Mouse (Mus musculus) macrophage (primary cell): ENCODE results near the gene Tubb4a. TPM values are rescaled to one million over a fixed set of nuclear protein-coding genes. Genes with fewer than 3 reads are reported as not detected.
"Not testable (repeated sequence)": the region's sequence is repeated elsewhere in the genome, so short reads cannot be mapped to it uniquely, and the experiment has no call there.

Source experiments
- H3K27ac ChIP-seq: fragments of 350-480 bp; formaldehyde crosslinking; 2 replicates; pipeline ENCODE4 v1.9.0; 2021
- H3K36me3 ChIP-seq: fragments of 350-480 bp; formaldehyde crosslinking; 2 replicates; pipeline ENCODE4 v1.9.0; 2021; ENCODE audit errors: inconsistent target
- H3K4me3 ChIP-seq: fragments of 350-480 bp; formaldehyde crosslinking; 2 replicates; pipeline ENCODE4 v1.9.0; 2021; ENCODE audit errors: inconsistent target
- H3K79me2 ChIP-seq: fragments of 350-480 bp; formaldehyde crosslinking; 2 replicates; pipeline ENCODE4 v1.9.0; 2021; ENCODE audit errors: inconsistent target
- WGBS: methylation state at CpG from one replicate; pipeline ENCODE4 v1.1.7; 2026; ENCODE audit warnings: inconsistent platforms; ENCODE audit not compliant: missing documents; 5-methylcytosine and 5-hydroxymethylcytosine counted together
- polyA plus RNA-seq: library from polyadenylated mRNA; stranded (reverse); fragments of 250-400 nt; gene quantifications from 3 replicates; pipeline ENCODE4 v1.2.4, GENCODE M21; 2018; ENCODE audit warnings: inconsistent platforms

The Tubb4a gene
- polyA plus RNA-seq, 1 experiment from 2014 or later, result 0.27 TPM

DNA sequence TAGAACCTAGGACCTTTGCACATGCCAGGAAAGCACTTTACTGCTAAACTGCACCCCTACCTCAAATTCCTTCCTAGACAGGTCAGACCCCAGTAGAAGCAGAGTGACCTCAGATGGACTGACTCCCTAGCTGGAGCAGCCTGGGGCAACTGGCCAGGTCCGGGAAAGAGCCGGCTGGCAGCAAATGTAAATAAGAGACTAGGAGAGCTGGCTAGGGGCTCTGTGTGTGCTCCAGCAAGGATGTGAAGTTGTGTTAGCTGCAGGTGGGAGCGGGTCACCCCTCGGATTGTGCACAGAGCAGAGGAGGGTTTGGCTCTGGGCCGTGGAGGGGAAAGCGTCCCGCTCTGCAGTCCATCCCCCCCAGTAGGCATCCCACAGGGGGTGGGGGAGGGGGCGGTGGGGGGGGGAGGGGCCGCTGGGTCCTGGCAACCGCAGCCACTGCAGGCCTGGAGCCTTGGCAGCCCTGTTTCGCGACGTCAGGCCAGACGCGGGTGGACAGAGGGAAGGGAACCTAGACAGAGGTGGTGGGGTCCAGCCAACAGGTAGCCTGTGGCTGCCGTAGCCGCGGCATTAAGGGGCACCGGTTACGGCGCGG lies 28.6 kb downstream of the Tubb4a start, which contains the start of gene Crb3:
Gene Crb3, plus strand, starts transcription at position 215 of the 595 bp plus-strand sequence.
- no peak within 1 kb of the TSS for H3K27ac ChIP-seq

GRCm38 (mm10) chr17:57056246-57056645 lies 31.3 kb downstream of the Tubb4a start:
- Histone ChIP-seq H3K36me3 (no peaks in the 10 kb centered on the region), H3K4me3 (no peak overlapping the region), H3K27ac (no peak overlapping the region), H3K79me2 (no peaks in the 10 kb centered on the region)
- WGBS, result 98% methylated on average over 3 of the region's 3 CpGs

More for the DNA sequence above, 28.6 kb downstream of the Tubb4a start, which contains the start of gene Crb3:
- no peaks in the 10 kb centered on the region for H3K79me2 ChIP-seq
- H3K4me3 ChIP-seq, result peak within 1 kb of the TSS; percentile 38
- WGBS, result 17% methylated on average over 18 of the region's 22 CpGs
- no peaks in the 10 kb centered on the region for H3K36me3 ChIP-seq

DNA sequence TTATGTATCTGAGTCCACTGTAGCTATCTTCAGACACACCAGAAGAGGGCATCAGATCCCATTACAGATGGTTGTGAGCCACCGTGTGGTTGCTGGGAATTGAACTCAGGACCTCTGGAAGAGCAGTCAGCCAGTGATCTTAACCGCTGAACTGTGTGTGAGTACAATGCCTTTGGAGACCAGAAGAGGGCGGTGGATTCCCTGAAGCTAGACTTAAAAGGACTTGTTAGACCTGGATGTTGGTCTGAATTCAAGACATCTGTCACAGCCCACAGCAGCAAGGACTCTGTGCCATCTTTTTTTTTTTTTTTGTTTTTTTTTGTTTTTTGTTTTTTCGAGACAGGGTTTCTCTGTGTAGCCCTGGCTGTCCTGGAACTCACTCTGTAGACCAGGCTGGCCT lies 35.9 kb downstream of the Tubb4a start:
- not testable (repeated sequence) for H3K27ac ChIP-seq, H3K36me3 ChIP-seq, H3K4me3 ChIP-seq, H3K79me2 ChIP-seq
- WGBS, result 95% methylated on average over 3 of the region's 4 CpGs

GRCm38 (mm10) chr17:57048816-57049215 lies 38.8 kb downstream of the Tubb4a start:
- no peaks in the 10 kb centered on the region for H3K36me3 ChIP-seq
- WGBS, result 58% methylated on average over 3 of the region's 3 CpGs
- no peak overlapping the region for H3K4me3 ChIP-seq
- H3K79me2 ChIP-seq, result no peaks in the 10 kb centered on the region
- H3K27ac ChIP-seq, result no peak overlapping the region

DNA sequence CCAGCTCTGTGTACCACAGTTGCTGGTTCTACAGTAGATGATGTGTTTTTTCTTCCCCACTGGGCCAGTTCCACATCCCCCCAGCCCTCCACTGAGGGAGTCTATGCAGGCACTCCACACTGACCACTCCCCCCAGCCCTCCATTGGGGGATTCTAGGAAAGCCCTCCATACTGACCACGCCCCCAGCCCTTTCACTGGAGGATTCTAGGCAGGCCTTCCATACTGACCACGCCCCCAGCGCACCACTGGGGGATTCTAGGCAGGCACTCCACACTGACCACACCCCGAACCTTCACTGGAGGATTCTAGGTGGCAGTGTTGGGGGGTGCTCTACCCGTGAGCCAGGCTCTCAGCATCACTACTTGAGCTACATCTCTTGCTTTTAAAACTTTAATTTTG lies 40.2 kb downstream of the Tubb4a start:
- no peak overlapping the region for H3K4me3 ChIP-seq
- no peaks in the 10 kb centered on the region for H3K36me3 ChIP-seq
- 88% methylated on average over 5 of the region's 5 CpGs for WGBS
- no peaks in the 10 kb centered on the region for H3K79me2 ChIP-seq
- H3K27ac ChIP-seq, result no peak overlapping the region

DNA sequence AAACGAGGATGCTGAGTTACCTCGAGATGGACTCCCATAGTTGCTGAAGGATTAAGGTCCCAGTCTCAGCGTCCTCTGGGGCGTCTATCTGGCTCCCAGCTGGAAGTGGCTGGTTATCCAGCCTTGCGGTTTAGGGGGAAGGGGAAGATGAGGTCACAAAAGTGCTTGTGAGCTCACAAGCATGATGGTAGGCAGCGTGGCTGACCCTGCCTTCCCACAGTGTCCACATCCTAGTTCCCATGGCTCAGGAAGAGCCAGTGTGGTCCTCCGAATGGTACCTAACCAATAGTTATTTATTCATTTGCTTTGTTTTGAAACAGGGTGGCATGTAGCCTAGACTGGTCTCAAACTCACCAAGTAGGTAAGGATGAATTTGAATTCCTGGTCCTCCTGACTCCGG lies 46.0 kb downstream of the Tubb4a start, which contains the start of gene Slc25a41:
Gene Slc25a41, minus strand, starts transcription at position 101 of the 400 bp plus-strand sequence.
- Histone ChIP-seq H3K27ac (no peak within 1 kb of the TSS), H3K79me2 (no peaks in the 10 kb centered on the region), H3K36me3 (no peaks in the 10 kb centered on the region), H3K4me3 (no peak within 1 kb of the TSS)
- 82% methylated on average over 7 of the region's 8 CpGs for WGBS

DNA sequence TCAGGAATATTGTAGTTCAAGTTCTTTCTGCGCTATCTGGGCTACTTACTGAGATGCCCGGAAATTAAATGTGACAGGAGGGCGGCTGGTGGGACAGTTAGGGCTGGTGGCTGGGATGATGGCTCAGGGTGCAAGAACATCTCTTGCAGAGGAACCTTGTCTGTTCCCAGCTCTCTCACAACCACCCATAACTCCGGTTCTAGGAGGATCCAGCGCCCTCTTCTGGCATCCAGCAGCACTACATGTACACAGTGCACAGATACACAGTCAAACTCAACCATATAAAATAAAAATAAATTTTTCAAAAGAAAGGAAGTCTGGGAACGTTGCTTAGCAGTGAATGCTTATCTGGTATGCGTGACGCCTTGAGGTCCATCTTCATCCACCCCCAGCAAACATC lies 48.6 kb downstream of the Tubb4a start:
- 56% methylated on average over 8 of the region's 8 CpGs for WGBS
- no peak overlapping the region for H3K4me3 ChIP-seq
- no peaks in the 10 kb centered on the region for H3K36me3 ChIP-seq
- H3K27ac ChIP-seq, result no peak overlapping the region
- no peaks in the 10 kb centered on the region for H3K79me2 ChIP-seq

- Histone ChIP-seq H3K27ac (peak overlapping the region; percentile 85), H3K36me3 (peaks cover 4% of the 10 kb centered on the region; the same call in 1 of the 2 replicates), H3K79me2 (peaks cover 30% of the 10 kb centered on the region), H3K4me3 (no peak overlapping the region)
- 98% methylated on average over 4 of the region's 4 CpGs for WGBS
These were observed 54.7 kb downstream of the Tubb4a start for GRCm38 (mm10) chr17:57032854-57033253.

- Histone ChIP-seq H3K79me2 (peaks cover 40% of the 10 kb centered on the region), H3K4me3 (peak overlapping the region; percentile 36), H3K36me3 (peaks cover 13% of the 10 kb centered on the region; the same call in 1 of the 2 replicates), H3K27ac (peak overlapping the region; percentile 85)
- under 1% methylated on average over 38 of the region's 38 CpGs for WGBS
These were observed 55.7 kb downstream of the Tubb4a start for GRCm38 (mm10) chr17:57031661-57032420.

GRCm38 (mm10) chr17:57030931-57031660 lies 56.5 kb downstream of the Tubb4a start, which contains the start of gene Khsrp:
Gene Khsrp (minus strand): TSS chr17:57031522.
- 1% methylated on average over 50 of the region's 99 CpGs for WGBS
- H3K36me3 ChIP-seq, result peaks cover 21% of the 10 kb centered on the region; the same call in 1 of the 2 replicates
- H3K79me2 ChIP-seq, result peaks cover 46% of the 10 kb centered on the region
- peak within 1 kb of the TSS; percentile 72 for H3K4me3 ChIP-seq
- H3K27ac ChIP-seq, result peak within 1 kb of the TSS; percentile 85

Other genes with a start within 250 kb of the Tubb4a start
- not detected in 3 replicates for gene Acsbg2, start 213.3 kb downstream of the Tubb4a start, polyA plus RNA-seq
- 0.07 TPM in 1 of 3 replicates, not detected in the others for gene 1700061G19Rik, start 212.3 kb downstream of the Tubb4a start, polyA plus RNA-seq
- gene Mllt1, start 152.4 kb downstream of the Tubb4a start, polyA plus RNA-seq, result 12.6 to 16.0 TPM (median 13.0 TPM) in 3 replicates
- gene Acer1, start 105.7 kb downstream of the Tubb4a start, polyA plus RNA-seq, result not detected in 3 replicates
- 20.0 to 37.4 TPM (median 21.4 TPM) in 3 replicates for gene Clpp, start 97.5 kb downstream of the Tubb4a start, polyA plus RNA-seq
- 3.6 to 20.7 TPM (median 11.8 TPM) in 3 replicates for gene Alkbh7, start 90.4 kb downstream of the Tubb4a start, polyA plus RNA-seq
- not detected in 3 replicates for gene Pspn, start 87.8 kb downstream of the Tubb4a start, polyA plus RNA-seq
- 63.3 to 154 TPM (median 75.9 TPM) in 3 replicates for gene Gtf2f1, start 76.5 kb downstream of the Tubb4a start, polyA plus RNA-seq
- gene Gm17949, start 76.3 kb downstream of the Tubb4a start, polyA plus RNA-seq, result not detected in 3 replicates
- 33.8 to 48.2 TPM (median 45.0 TPM) in 3 replicates for gene Khsrp, start 56.3 kb downstream of the Tubb4a start, polyA plus RNA-seq
- not detected in 3 replicates for gene Slc25a41, start 46.1 kb downstream of the Tubb4a start, polyA plus RNA-seq
- not detected in 3 replicates for gene Crb3, start 28.7 kb downstream of the Tubb4a start, polyA plus RNA-seq
- gene Slc25a23, start 27.9 kb downstream of the Tubb4a start, polyA plus RNA-seq, result 4.0 to 8.6 TPM (median 6.8 TPM) in 3 replicates
- gene Dennd1c, start 9.3 kb downstream of the Tubb4a start, polyA plus RNA-seq, result 14.1 to 26.5 TPM (median 15.7 TPM) in 3 replicates
- gene Tnfsf9, start 17.5 kb upstream of the Tubb4a start, polyA plus RNA-seq, result 2.6 to 9.9 TPM (median 7.6 TPM) in 3 replicates
- not detected in 3 replicates for gene Cd70, start 62.0 kb upstream of the Tubb4a start, polyA plus RNA-seq
- 1.7 to 2.2 TPM (median 2.2 TPM) in 3 replicates for gene Tnfsf14, start 106.4 kb upstream of the Tubb4a start, polyA plus RNA-seq
- gene C3, start 140.4 kb upstream of the Tubb4a start, polyA plus RNA-seq, result 15.9 to 57.7 TPM (median 40.8 TPM) in 3 replicates
- gene Gpr108, start 160.7 kb upstream of the Tubb4a start, polyA plus RNA-seq, result 44.3 to 68.7 TPM (median 50.3 TPM) in 3 replicates
- gene Trip10, start 161.7 kb upstream of the Tubb4a start, polyA plus RNA-seq, result 16.5 to 20.2 TPM (median 17.0 TPM) in 3 replicates
- 91.4 to 144 TPM (median 106 TPM) in 3 replicates for gene Vav1, start 191.3 kb upstream of the Tubb4a start, polyA plus RNA-seq